Mouse (Mus musculus): ENCODE measurements at regions not wholly inside any gene's neighbourhood (a gene's known extent, or its start where the extent isn't known, plus 50 kb on each side); places are given as distances from the start of the nearest gene placed in this dataset.

DNA sequence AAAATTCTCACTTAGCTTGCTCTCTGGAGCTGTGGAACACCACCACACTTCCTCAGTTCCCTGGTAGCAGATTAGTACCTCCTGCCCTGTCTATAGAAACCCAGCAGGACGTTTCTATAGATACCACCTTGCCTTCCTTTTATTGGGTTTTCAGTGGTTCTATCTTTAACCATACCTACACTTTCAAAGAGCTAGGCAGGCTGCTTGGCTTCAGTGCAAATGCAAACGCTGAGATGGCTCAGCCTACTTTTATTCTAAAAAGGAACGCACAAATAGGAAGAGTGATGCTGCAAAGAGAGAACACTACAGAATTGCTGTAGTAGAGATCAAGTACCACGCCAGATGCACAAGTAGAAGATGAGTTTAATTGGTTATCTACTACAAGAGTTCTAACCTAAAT, 120.9 kb upstream of the Ifne start:
- no peak for DNase-seq

DNA sequence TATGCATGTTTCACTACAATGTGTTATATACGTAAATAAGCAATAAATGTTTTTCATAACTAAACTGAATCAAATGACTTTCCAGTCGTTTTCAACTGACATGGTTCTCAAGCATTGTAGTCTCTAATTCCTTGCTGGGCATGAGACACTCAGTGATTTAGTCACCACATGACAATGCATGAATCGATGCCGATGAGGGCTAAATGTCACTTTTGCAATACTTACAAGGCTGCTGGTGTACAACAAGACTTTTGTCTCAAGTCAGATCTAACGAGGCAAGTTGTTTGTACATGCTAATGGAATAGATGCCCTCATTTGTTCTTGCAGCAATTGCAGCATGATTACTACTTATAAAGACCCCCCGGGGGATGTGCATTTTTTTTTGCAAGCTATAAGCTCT, 120.2 kb upstream of the Ifne start:
- no peak for DNase-seq

DNA sequence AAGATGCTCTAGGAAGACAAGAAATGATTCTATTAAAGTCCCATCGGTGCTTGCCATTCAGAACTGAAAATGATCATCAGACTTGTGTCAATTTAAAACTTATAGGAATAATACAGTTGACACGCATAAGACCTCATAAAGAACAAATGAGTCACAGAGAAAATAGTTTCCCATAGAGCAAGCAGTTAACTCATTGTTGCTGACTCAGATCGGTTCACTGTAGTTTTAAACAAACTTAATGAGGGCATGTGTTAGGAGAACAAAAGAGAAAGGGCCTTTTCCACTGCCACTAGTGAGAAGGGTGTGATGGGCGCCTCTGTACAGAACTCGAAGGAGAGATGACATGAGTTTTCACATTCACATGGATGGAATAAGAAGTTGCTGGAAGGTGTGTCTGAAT, 118.3 kb upstream of the Ifne start:
- DNase-seq = no peak

DNA sequence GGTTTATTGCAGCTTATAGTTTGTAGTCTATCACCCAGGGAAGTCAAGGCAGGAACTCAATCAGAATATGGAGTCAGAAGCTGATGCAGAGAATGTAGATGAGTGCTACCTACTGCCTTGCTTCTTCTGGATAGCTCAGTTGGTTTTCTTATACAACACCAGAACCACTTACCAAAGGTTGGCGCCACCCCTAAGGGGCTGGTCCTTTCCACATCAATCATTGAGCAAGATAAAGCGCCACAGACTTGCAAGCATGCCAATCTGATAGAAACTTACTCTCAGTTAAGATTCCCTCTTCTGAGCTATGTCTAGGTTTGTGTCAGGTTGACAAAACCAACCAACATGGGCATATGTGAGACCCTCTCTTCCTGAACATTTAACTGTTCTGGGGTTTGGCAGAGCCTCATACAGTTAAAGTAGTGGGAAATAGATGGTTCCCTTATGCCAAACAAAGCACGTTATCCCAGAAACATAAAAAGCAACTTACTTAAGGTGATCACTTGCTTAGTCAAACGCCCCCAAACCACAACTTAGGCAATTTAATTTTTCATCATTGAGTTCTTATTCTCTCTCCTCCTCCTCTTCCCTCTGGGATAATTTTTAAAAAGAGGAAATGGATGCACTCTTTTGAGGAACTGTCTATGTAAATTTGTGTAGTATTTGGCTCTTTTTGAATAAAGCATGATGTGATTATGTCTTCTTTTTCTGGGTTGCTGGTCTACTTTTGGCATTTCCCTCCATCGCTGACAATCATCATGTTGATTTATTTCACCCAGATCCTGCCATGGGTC, 115.3 kb upstream of the Ifne start:
- DNase-seq = no peak

DNA sequence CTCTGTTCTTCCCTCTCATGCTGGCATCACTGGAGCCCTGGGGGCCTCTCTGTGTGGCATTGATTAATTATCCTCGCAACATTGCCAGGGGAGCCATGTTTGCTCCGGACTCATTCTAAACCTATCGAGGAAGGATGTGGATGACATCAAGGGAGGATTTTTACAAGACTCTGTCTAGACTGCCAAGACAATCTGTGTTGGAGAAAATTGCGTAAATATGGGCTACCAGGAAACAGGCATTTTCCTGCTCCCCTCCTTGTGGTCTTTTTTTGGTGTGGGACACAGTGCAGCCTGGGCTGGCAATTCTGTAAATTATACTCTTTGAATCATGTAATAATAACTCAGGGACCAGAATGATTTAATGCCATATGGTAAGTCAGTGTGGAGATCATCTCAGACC, 114.5 kb upstream of the Ifne start:
- no peak for DNase-seq

DNA sequence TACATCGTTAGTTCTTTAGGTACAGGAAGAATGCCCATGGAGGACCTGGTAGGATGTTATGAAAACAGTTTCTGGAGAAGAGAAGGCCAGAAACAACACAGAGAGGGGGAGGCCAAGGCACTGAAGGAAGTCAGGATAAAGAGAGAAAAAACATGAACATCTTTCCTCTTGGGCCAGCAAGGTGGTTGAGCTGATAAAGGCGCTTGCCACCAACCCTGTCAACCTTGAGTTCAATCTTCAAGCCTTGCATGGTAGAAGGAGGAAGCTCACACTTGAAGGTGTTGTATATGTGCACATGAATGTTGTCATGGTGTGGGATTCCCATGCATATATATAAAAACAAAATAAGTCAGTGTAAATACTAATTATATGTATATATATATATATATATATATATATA, 112.5 kb upstream of the Ifne start:
- DNase-seq = no peak

DNA sequence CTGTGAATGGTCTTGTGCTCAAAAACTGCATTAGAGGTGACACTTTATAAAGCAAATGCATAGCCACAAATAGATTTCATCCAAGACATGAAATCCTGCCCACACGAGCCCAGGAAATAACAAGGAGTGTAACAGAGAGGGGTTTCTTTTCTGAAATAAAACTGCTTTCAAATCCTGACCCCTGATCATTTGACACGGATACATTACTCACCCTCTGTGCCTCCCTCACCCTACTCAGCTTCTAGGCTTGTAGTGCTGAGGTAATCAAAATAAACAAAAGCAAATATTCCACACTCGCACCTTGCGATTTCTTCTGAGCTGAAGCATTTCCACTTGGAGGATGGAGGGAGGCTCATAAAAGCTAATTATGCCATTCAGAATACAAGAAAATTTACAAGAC, 108.4 kb upstream of the Ifne start:
- no peak for DNase-seq

DNA sequence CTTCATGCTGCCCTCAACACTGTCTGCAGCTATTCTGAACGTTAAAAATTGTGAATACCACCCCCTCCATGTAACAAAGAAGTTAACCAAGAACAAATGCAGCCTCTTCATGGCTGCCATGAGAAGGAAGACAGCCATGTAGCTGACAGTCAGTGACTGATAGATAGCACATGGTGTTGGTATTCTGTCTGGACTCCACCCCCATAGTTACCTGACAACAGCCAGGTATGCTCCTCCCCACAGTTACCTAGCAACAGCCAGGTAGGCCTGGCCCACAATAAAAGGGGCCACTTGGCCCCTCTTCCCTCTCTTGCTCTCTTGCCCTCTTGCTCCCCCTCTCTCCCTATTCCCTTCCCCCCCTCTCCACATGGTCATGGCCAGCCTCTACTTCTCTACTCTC, 107.1 kb upstream of the Ifne start:
- DNase-seq = no peak

DNA sequence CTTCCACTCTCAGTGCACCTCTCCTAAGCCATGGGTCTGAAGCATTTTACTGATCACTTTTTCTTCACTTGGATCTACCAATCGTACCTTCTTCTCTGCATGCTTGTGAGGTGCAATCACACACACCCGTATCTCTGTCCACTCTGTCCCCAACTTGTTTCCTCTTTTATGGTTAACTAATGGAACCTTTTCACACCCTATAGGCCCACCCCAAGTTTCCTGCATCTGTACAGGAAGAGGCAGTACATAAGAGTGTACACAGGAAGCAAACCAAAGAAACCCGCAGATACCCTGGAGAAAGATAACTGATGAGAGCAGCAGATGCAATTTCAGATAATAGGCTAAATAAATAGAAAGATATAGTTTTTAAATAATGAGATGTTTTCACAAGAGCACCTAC, 102.5 kb upstream of the Ifne start:
- DNase-seq = no peak

DNA sequence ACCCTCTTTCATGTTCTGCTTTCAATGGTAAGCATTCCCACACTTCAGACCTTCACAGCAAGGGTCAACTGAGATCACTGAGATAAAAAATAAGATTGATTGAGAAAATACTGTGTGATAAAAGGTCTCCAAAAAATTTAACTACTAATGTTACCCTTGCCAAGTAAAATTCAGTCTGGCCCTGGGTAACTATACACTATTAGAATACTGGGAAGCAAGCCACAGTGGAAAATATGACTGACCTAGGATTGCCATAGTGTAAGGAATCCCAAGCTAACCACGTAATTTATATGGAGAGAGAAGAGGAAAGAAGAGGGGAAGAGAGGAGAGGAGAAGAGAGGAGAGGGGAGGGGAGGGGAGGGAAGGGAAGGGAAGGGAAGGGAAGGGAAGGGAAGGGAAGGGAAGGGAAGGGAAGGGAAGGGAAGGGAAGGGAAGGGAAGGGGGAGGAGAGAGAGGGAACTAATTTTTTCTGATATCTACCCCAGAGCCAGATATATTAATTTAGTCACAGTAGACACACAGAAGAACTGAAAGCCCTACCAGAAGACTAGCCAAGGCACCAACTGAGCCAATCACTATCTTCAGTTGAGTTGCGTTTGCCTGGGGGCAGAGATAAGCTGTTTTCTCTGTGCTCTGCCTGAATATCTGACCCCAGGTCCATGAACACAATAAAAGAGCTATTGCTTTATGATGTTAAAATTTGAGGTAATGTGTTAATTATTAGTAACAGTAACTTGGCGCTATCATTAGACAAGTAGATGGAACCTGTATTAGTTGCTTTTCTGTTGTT, 97.3 kb upstream of the Ifne start:
- DNase-seq = no peak

DNA sequence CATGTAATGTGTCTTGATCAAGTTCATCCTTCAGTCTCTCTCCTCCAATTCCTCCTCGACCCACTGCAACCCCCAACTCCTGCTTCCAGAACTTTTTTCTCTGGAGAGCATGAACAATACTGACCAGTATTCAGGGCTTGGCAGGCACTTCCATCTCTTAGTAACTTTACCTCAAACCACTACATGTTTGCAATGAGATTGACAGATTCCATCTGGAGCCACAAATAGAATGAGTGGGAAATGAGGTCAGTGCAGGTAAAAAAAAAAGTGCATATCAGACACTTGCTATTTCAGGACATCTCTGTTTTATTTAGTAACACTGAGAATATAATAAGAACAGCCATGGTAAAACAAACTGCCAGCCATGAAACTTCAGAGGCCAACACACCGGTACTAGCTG, 94.5 kb upstream of the Ifne start:
- no peak for DNase-seq

DNA sequence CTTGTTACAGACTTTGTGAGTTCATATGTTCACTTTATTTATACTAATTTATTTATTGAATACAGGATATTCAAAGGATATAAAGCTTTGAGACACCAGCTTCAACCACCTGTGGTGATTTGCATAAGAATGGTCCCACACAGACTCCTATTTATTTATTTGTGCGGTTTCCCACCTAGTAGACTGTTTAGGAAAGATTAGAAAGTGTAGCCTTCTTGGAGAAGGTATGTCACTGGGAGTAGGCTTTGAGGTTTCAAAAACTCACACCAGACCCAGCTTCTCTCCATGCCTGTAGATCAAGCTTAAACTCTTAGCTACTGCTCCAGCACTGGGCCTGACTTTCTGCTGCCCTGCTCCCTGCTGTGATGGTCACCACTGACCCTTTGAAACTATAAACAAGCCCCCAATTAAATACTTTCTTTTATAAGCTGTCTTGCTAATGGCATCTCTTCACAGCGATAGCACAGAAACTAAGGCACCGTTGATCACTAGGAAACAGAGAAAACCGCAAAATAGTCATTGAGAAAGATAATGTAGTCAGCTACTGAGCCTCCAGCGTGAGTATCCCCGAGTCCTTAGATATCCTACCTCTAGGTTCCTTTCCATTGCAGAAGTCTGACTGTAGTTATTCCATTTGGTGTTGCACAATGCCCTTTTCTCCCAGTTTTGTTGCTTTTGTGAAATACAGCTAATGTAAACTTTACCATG, 89.3 kb upstream of the Ifne start:
- no peak for DNase-seq

DNA sequence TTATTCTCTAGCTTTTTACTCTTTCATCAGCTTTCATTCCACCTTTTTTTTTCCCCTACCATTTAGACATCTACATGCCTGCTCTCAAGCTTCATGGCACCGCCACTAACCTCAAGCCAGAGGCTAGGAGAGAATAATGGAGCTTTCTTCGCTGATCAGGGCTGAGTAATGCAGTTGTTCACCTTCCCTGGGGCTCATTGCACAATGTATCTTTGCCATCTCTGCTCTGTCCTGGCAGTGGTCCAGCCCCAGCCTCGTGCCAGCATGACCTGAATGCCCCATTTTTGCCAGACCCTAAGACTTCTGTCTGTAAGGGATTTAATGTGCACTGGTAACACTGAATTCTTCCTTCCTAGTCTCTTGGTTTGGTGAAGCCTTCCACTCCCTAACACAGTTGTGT, 79.6 kb upstream of the Ifne start:
- no peak for DNase-seq

DNA sequence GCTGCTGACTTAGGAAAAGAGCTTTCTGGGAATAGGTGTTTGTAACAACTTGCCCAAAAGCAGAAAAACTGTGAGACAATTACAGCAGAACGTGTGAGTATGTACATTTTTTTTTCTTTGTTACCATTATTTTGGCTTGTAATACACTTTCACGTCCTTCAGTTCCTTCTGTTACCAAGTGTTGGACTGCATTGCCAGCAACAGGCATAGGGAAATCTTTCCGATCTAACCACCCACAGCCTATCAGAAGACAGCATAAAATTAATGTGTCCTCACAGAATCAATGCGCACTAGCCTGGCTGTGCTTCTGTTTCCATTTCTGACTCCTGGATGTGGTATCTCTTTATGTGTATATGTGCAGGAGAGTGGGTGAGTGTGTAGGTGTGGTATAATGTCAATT, 76.6 kb upstream of the Ifne start:
- DNase-seq = no peak

DNA sequence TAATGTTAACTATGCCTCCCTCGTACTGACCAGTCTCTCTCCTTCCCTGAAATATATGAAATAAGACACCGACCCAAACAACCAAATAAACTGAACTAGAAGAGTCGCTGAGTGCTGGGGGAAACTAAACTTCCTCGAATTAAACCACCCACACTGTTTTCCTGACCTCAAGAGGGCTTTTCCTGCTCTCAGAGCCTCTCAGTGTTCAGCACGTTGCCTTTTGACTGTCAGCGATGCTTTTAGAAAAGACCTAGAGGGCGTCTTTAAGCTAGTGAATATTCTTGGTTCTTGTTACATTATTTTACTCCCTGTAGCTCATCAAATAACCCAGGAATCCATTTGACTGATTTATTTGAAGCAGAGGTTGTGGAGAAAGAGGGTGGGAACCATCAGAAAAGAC, 76.2 kb upstream of the Ifne start:
- no peak for DNase-seq

DNA sequence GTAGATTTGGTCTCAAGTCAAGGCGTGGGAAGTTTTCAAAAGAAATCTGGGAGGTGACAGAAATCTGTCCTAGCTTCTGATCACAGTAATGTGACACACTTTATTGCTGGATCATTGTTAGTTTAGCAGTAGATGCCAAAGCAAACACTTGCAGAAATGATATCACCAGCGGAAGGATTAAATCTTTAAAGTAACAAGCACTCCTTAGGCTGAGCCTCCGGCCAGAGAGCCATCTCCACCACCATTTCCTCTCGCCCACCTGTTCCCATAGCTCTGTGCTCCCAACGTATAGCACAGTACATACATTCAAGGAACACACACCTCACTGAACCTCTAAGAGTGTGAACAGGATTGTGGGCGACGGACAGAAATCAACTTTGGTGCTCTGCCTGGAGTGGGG, 75.6 kb upstream of the Ifne start:
- no peak for DNase-seq

DNA sequence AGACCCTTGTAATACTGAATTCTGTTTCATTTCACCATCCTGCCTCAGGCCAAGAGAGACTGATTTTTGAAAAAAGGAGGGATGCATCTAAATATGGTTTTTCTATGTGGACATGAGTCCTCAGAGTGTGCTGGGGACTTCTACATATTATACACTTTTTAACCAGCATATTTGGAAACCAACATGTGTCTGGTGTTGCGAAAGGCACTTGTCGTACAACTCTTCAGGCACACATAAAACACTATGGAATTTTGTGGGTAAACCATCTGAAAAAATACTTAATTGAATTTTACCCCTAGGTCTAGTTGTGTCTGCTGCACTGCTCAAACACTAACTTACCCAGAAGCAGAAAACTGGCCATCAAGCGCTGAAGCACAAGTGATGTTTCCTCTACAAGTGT, 74.0 kb upstream of the Ifne start:
- DNase-seq = no peak

DNA sequence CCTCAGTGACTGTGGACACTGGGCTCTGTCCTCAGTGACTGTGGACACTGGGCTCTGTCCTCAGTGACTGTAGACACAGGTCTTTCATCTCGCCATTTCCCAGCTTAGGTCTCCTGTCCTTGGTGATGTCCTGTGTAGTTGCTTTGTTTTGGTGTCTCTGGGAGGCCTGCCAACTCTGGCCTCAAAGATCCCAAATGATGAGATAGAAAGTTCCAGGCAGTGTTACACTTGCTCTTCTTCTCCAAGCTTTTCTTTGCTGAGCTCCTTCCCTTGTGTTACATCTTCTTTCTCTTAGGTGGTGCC, 71.0 kb upstream of the Ifne start:
- no peak for DNase-seq

DNA sequence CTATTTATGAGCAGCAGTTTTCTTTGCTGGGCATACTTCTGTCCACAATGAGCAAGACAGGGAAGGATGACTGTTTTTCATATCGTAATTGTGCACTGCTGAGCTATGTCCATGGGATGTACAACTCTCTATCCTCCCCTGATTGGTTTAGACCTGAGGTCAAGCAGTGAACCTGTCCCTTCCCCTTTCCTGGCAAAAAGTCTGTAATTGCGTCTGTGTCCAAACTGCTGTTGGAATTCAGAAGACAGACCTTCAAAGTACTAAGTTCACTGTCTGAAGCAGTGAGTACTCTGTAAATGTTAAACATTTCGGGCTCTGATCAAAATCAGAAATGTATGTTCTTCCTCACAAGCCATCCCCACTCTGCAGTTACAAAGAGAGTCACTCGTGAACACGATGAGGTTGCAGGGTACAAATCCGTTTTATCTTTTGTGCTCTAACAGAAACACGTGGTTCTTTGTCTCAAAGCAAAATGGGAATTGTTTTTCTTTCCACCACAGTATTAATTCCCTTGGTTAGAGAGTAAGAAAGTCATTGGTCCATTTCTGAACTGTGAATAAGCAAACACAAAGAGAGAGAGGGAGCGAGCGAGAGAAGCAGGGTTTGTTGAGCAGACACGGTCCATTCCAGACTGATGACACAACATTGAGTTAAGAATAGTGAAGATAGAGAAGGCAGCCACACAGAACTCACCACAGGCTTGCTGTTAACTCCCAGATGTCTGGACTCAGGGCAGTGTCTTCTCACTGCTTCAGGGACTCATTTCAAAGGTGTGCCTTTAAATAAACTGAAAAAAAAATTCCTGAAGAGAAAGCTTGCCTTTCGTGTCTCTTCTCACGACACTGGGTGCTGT, 70.4 kb upstream of the Ifne start:
- no peak for DNase-seq

DNA sequence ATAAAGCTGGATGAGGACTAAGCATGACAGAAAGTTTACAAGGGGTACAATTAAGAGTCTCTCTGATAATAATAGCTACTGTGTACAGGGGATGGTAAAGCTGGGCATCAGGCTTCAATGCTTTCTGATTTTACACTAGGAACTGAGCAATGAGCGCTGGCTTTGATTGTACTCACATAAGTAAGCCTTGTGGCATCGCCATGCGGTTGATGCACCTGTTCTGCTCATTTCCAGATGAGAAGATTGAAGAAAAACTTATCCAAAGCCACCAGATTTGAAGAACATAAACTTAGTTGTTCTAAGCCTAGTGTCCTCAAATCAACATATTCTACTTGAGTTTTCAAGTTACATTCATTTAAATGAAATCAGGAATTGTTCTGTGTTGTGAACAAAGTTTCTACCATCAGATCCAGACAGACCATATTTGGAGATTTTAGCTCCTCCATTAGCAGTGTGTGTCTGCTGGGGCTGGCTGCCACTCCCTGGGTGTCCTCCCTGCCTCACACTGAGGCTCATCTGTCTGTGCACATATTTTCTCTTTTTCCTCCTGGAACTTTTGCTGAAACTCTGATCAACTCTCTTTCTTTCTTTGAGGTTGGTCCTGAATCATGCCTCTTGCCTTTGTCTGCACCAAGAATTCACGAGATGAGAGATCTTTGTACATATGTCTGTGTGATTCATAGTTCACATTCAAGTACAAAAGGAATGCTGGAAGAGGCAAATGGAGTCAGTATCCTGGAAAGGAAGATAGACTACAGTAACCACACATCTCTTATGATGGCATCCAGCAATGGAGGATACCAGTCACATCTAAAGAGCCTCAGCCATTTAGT, 68.2 kb upstream of the Ifne start:
- DNase-seq = no peak

DNA sequence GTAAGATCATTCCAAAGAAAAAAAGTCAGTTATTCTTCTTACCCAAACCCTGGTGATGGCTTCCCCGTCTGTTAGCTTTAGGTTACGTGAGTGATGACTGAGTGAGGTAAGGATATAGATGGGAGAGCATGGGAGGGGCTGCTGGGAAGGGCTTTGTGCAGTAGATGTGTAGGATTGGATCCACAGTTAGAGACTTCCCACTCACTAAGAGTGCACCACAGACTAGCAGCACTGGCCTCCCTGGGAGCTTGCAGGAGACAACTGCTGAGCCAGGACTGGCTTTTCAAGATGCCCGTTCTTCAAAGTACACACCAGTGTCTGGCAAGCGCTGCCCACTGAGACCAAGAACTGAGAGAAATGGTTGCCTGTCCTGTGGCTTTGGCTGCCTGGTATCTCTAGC, 62.0 kb upstream of the Ifne start:
- no peak for DNase-seq

DNA sequence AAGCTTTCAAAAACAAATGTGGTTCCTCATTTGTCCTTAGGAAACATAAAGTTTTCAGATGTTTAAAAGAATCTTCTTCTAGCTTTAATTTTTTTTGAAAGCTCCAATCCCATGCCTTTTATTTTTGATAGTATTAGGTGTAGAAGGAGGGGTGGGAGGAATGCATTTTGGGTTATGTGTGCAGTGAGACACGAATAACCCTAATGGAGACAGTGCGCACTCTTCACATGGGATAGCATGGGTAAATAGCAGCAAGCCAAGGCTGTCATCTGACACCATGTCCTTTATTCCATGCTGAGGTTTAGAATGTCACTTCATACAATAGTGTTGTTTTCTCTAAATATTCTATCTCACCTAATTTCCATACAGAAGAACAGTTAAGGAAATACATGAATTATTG, 60.7 kb upstream of the Ifne start:
- no peak for DNase-seq
